Mouse (Mus musculus): ENCODE measurements around the gene H2-K1. TPM values are rescaled to one million over a fixed set of nuclear protein-coding genes. Genes with fewer than 3 reads are reported as not detected.

H2-K1 gene
- 35.7 and 40.1 TPM in 2 replicates for polyA plus RNA-seq (2014; fragmentation: Nextera tagmentation; extraction: Ambion mirVana)

DNA sequence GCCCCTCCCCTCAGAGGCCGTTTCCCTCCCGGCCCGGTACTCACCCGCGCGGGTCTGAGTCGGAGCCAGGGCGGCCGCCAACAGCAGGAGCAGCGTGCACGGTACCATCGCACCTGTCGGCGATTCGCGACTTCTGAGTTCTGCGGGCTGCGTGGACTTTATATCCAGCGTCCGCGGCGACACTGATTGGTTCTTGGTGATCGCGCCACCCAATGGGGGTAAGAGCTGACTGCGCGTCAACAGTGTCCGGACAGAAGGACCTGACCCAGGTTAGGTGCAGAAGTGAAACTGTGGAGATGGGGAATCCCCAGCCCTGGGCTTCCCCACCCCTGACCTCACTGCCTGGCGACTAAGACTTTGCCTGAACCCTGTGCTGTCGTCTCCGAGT, at the start of gene H2-K1:
TSS of gene H2-K1 (minus strand) at position 198 of the 388 bp plus-strand sequence.
- H3K27ac ChIP-seq (ENCODE audit: low read depth, low read length), result no peak within 1 kb of the TSS
- peak within 1 kb of the TSS; percentile 54 for H3K4me3 ChIP-seq (ENCODE audit: low read depth, low read length)
- H3K4me1 ChIP-seq (replicated peaks; ENCODE audit: control insufficient read depth, insufficient read depth, low read length), result peaks cover 2% of the 10 kb centered on the region; the same call in 1 of the 2 replicates
- 1% methylated on average over 27 of the region's 30 CpGs for WGBS
- H3K4me2 ChIP-seq (ENCODE audit: low read depth, low read length, severe bottlenecking), result peak within 1 kb of the TSS; percentile 94
- H3K36me3 ChIP-seq (ENCODE audit: control insufficient read depth, insufficient read depth, low read length), result no peaks in the 10 kb centered on the region
- H3K27me3 ChIP-seq (ENCODE audit: control insufficient read depth, insufficient read depth, low read length), result peaks cover 8% of the 10 kb centered on the region; the same call in 1 of the 2 replicates
- H3K9me3 ChIP-seq (ENCODE audit: control insufficient read depth, low read length), result no peaks in the 10 kb centered on the region
- H3K9ac ChIP-seq (ENCODE audit: low read length), result peak within 1 kb of the TSS; percentile 64
- ATAC-seq (replicated peaks; ENCODE audit: low FRiP score) (peak; percentile 80), DNase-seq (ENCODE audit: low spot score) (peak; percentile 83)

DNA sequence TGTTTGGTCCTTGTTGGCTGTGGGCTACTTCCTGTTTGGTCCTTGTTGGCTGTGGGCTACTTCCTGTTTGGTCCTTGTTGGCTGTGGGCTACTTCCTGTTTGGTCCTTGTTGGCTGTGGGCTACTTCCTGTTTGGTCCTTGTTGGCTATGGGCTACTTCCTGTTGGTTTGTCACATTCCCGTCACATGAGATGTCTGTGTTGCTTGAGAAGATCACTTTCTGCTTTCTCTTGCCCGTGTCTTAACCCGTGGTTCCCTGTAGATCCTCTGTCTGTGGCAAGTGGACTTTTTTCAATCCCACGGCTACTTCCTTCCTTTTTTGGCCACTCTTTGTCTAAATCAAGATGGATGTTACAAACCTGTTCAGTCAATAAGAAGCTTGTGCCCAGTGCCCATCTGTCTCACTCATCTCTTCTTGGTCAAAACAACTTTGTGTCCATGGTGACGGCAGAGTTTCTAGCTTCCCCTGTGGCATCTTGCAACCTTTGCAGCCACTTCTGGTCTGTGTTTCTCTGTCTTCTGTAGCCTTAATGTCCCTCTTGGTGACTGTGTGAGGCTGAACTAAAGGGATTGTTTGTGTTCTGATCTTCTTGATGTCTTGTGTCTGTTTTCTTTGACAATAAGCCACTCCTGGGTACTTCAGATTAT, 47.4 kb upstream of the H2-K1 start:
- Histone ChIP-seq H3K4me1 (replicated peaks; ENCODE audit: control insufficient read depth, insufficient read depth, low read length) (no peaks in the 10 kb centered on the region), H3K27me3 (ENCODE audit: control insufficient read depth, insufficient read depth, low read length) (no peaks in the 10 kb centered on the region), H3K27ac (ENCODE audit: low read depth, low read length) (no peak overlapping the region), H3K9me3 (ENCODE audit: control insufficient read depth, low read length) (no peaks in the 10 kb centered on the region; the same call in 1 of the 2 replicates), H3K9ac (ENCODE audit: low read length) (no peak overlapping the region), H3K36me3 (ENCODE audit: control insufficient read depth, insufficient read depth, low read length) (no peaks in the 10 kb centered on the region), H3K4me2 (ENCODE audit: low read depth, low read length, severe bottlenecking) (no peak overlapping the region), H3K4me3 (ENCODE audit: low read depth, low read length) (no peak overlapping the region)
- ATAC-seq (replicated peaks; ENCODE audit: low FRiP score) (no peak), DNase-seq (ENCODE audit: low spot score) (no peak)
- WGBS, result 94% methylated on average over 5 of the region's 5 CpGs

DNA sequence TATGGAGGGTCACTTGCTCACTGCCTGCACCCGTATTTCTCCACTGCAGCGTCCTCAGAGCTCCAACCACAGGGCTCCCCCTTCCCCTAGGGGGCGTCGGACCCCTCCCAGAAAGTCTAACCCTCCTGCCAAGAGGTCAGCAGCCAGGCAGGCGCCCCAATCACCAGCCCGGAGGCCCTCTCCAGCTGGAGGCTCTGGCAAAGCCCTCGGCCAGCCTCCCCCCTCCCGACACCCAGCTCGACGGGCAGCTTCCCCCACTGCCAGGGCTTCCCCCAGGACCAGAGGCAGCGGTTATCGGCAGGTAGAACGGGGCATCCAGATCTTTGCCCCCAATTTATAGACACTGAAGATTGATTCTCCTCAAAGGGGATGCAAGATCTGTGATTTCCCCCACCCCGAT, 45.8 kb upstream of the H2-K1 start:
- ATAC-seq (replicated peaks; ENCODE audit: low FRiP score) (no peak), DNase-seq (ENCODE audit: low spot score) (no peak)
- 79% methylated on average over 14 of the region's 14 CpGs for WGBS
- H3K36me3 ChIP-seq (ENCODE audit: control insufficient read depth, insufficient read depth, low read length), result no peaks in the 10 kb centered on the region
- no peak overlapping the region for H3K27ac ChIP-seq (ENCODE audit: low read depth, low read length)
- H3K9me3 ChIP-seq (ENCODE audit: control insufficient read depth, low read length), result no peaks in the 10 kb centered on the region; the same call in 1 of the 2 replicates
- H3K4me1 ChIP-seq (replicated peaks; ENCODE audit: control insufficient read depth, insufficient read depth, low read length), result 0 out of 2 replicates have a peak, but pooled peaks cover 1% of the 10 kb centered on the region
- H3K27me3 ChIP-seq (ENCODE audit: control insufficient read depth, insufficient read depth, low read length), result no peaks in the 10 kb centered on the region
- H3K4me3 ChIP-seq (ENCODE audit: low read depth, low read length), result no peak overlapping the region
- H3K9ac ChIP-seq (ENCODE audit: low read length), result no peak overlapping the region
- H3K4me2 ChIP-seq (ENCODE audit: low read depth, low read length, severe bottlenecking), result no peak overlapping the region

DNA sequence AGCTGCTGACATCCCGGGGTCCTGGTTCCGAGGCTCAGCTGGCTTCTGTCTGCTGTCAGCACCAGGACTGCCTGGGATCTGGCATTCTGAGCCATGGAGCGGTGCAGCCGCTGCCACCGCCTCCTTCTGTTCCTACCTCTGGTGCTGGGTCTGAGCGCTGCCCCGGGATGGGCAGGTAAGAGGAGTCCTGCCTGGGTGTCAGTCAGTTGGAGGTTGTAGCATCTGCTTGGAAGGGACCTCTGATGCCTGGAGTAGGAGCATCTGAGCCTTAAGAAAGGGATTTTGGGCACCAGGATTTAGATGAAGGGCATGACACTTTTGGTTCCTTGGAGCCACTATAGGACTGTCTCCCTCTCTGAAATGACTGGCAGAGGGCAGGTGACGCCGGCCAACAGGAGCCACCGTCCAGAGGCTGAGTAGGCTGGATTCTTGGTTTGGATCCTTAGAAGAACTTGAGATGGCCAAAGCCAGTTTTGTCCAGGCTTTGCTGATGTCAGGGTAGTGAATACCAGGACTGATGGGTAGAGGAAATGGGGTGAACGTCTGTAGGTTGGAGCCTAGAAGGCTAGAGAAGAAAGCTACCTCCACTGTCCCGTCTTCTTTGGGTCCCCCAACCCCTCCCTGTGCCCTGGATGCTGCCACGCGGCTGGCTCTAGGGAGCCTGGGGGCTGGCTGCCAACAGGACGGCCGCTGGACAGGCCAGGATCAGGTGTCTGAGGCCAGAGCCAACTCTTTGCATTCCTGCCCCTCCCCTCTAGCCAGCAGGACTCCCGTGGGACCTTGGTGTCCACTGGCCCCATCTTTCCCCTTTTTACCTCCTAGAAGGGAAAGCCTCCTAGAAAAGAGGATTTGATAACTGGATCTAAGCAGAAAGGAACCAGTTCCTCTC, 39.7 kb upstream of the H2-K1 start:
- no peak for DNase-seq (ENCODE audit: low spot score)
- Histone ChIP-seq H3K4me2 (ENCODE audit: low read depth, low read length, severe bottlenecking) (peak overlapping the region; percentile 52), H3K9me3 (ENCODE audit: control insufficient read depth, low read length) (no peaks in the 10 kb centered on the region), H3K9ac (ENCODE audit: low read length) (no peak overlapping the region; the same call in 1 of the 2 replicates), H3K27ac (ENCODE audit: low read depth, low read length) (no peak overlapping the region), H3K4me1 (replicated peaks; ENCODE audit: control insufficient read depth, insufficient read depth, low read length) (peaks cover 19% of the 10 kb centered on the region), H3K27me3 (ENCODE audit: control insufficient read depth, insufficient read depth, low read length) (no peaks in the 10 kb centered on the region), H3K36me3 (ENCODE audit: control insufficient read depth, insufficient read depth, low read length) (peaks cover 14% of the 10 kb centered on the region; the same call in 1 of the 2 replicates), H3K4me3 (ENCODE audit: low read depth, low read length) (no peak overlapping the region; the same call in 1 of the 2 replicates)
- ATAC-seq (replicated peaks; ENCODE audit: low FRiP score), result peak; percentile 1; the same call in 1 of the 2 replicates
- 34% methylated on average over 17 of the region's 17 CpGs for WGBS

DNA sequence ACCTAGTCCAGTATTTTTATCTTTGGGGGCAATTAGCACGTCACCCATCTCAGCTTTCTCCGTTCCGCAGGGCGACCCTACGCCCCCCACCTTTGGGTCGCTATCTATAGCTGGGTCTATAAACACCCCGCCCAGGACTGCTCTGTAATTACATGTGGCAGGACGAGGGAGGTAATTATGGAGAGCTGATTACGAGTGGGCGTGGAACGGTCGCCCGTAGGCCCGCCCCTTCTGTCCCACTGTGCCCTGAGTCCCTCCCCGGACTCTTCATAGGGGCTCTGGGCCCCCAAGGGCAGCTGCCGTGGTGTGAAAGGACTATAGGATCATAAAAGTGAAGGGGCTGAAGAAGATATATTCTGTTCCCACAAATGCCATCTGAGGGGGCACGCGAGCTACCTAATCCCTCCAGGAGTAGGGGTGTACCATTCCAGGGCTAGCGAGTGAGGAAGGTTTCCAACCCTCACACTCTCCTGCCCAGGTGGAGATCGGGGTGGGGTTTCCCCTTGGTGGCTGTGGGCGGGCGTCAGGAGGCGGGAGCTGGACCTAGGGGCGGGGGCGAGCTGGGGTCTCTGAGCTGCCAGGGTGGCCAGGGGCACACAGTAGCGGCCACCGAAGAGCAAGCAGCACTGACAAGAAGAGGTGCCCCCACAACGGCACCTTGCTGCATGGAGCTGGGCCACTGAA, 38.9 kb upstream of the H2-K1 start, which contains the start of gene Col11a2:
TSS of gene Col11a2 (plus strand) at position 560 of the 684 bp plus-strand sequence.
- ATAC-seq (replicated peaks; ENCODE audit: low FRiP score) (peak; percentile 68), DNase-seq (ENCODE audit: low spot score) (no peak)
- Histone ChIP-seq H3K27ac (ENCODE audit: low read depth, low read length) (no peak within 1 kb of the TSS), H3K4me1 (replicated peaks; ENCODE audit: control insufficient read depth, insufficient read depth, low read length) (peaks cover 19% of the 10 kb centered on the region), H3K27me3 (ENCODE audit: control insufficient read depth, insufficient read depth, low read length) (no peaks in the 10 kb centered on the region), H3K36me3 (ENCODE audit: control insufficient read depth, insufficient read depth, low read length) (peaks cover 14% of the 10 kb centered on the region; the same call in 1 of the 2 replicates), H3K9ac (ENCODE audit: low read length) (peak within 1 kb of the TSS; percentile 1), H3K4me3 (ENCODE audit: low read depth, low read length) (peak within 1 kb of the TSS; percentile 2), H3K9me3 (ENCODE audit: control insufficient read depth, low read length) (no peaks in the 10 kb centered on the region), H3K4me2 (ENCODE audit: low read depth, low read length, severe bottlenecking) (peak within 1 kb of the TSS; percentile 52)
- 10% methylated on average over 28 of the region's 28 CpGs for WGBS

DNA sequence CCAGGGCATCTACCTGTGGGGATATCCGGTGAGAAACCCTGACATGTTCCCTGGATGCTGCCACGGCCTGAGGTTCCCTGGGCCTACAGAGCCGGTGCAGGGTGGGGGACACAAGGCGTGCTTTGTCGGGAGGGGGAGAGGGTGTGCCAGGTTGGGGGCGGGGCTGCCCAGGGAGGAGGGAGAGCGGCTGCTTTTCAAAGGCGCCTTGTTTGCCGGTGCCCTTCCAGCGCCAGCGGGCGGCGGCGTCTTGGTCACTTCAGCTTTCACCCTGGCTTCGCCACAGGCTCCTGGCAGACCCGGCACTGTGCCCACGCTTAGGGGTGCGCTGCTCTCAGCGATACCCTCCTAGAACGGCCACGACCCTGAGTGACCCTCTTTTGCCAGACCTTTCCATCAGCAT, 38.3 kb upstream of the H2-K1 start:
- DNase-seq (ENCODE audit: low spot score) (peak; percentile 71), ATAC-seq (replicated peaks; ENCODE audit: low FRiP score) (peak; percentile 57)
- H3K27ac ChIP-seq (ENCODE audit: low read depth, low read length), result no peak overlapping the region
- H3K4me3 ChIP-seq (ENCODE audit: low read depth, low read length), result peak overlapping the region; percentile 2; the same call in 1 of the 2 replicates
- H3K4me2 ChIP-seq (ENCODE audit: low read depth, low read length, severe bottlenecking), result peak overlapping the region; percentile 52
- peak overlapping the region; percentile 1 for H3K9ac ChIP-seq (ENCODE audit: low read length)
- peaks cover 19% of the 10 kb centered on the region for H3K4me1 ChIP-seq (replicated peaks; ENCODE audit: control insufficient read depth, insufficient read depth, low read length)
- H3K27me3 ChIP-seq (ENCODE audit: control insufficient read depth, insufficient read depth, low read length), result no peaks in the 10 kb centered on the region
- peaks cover 14% of the 10 kb centered on the region; the same call in 1 of the 2 replicates for H3K36me3 ChIP-seq (ENCODE audit: control insufficient read depth, insufficient read depth, low read length)
- no peaks in the 10 kb centered on the region for H3K9me3 ChIP-seq (ENCODE audit: control insufficient read depth, low read length)
- 13% methylated on average over 17 of the region's 21 CpGs for WGBS

DNA sequence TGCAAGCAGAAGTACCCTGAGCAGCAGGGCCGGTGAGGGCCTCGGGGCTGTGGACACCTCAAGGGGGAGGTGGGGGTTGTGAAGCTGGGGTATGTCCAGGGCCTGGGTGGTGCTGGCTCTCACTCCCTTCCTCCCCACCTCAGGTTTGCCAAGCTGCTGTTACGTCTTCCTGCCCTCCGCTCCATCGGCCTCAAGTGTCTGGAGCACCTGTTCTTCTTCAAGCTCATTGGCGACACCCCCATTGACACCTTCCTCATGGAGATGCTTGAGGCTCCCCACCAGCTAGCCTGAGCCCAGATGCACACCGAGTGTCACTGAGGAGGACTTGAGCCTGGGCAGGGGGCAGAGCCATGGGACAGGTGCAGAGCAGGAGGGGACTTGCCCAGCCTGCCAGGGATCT, 37.1 kb upstream of the H2-K1 start:
- no peak for DNase-seq (ENCODE audit: low spot score)
- no peaks in the 10 kb centered on the region for H3K9me3 ChIP-seq (ENCODE audit: control insufficient read depth, low read length)
- H3K4me3 ChIP-seq (ENCODE audit: low read depth, low read length), result no peak overlapping the region
- H3K27me3 ChIP-seq (ENCODE audit: control insufficient read depth, insufficient read depth, low read length), result no peaks in the 10 kb centered on the region
- 88% methylated on average over 7 of the region's 7 CpGs for WGBS
- H3K36me3 ChIP-seq (ENCODE audit: control insufficient read depth, insufficient read depth, low read length), result peaks cover 14% of the 10 kb centered on the region; the same call in 1 of the 2 replicates
- peaks cover 24% of the 10 kb centered on the region for H3K4me1 ChIP-seq (replicated peaks; ENCODE audit: control insufficient read depth, insufficient read depth, low read length)
- H3K4me2 ChIP-seq (ENCODE audit: low read depth, low read length, severe bottlenecking), result no peak overlapping the region
- ATAC-seq (replicated peaks; ENCODE audit: low FRiP score), result no peak
- no peak overlapping the region for H3K27ac ChIP-seq (ENCODE audit: low read depth, low read length)
- H3K9ac ChIP-seq (ENCODE audit: low read length), result no peak overlapping the region

DNA sequence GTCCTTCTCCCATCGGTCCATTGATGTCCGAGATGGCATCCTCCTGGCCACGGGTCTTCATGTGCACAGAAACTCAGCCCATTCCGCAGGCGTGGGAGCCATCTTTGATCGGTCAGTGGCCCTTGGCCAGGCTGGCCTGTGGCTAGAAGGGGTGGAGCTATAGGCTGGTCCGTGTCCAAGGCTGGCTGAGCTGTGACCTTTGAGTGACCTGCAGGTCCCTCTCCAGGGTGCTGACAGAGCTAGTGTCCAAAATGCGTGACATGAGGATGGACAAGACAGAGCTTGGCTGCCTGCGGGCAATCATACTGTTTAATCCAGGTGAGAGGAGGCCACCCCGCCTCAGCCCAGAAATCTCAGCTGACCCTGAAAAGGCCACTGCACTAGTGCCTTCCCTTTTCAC, 36.5 kb upstream of the H2-K1 start:
- peaks cover 24% of the 10 kb centered on the region for H3K4me1 ChIP-seq (replicated peaks; ENCODE audit: control insufficient read depth, insufficient read depth, low read length)
- no peak overlapping the region for H3K9ac ChIP-seq (ENCODE audit: low read length)
- H3K4me2 ChIP-seq (ENCODE audit: low read depth, low read length, severe bottlenecking), result no peak overlapping the region
- ATAC-seq (replicated peaks; ENCODE audit: low FRiP score) (no peak), DNase-seq (ENCODE audit: low spot score) (no peak)
- peaks cover 14% of the 10 kb centered on the region; the same call in 1 of the 2 replicates for H3K36me3 ChIP-seq (ENCODE audit: control insufficient read depth, insufficient read depth, low read length)
- no peak overlapping the region for H3K27ac ChIP-seq (ENCODE audit: low read depth, low read length)
- WGBS, result 84% methylated on average over 10 of the region's 10 CpGs
- no peak overlapping the region for H3K4me3 ChIP-seq (ENCODE audit: low read depth, low read length)
- H3K27me3 ChIP-seq (ENCODE audit: control insufficient read depth, insufficient read depth, low read length), result no peaks in the 10 kb centered on the region
- H3K9me3 ChIP-seq (ENCODE audit: control insufficient read depth, low read length), result no peaks in the 10 kb centered on the region
